Mouse (Mus musculus) stomach, postnatal 0 days (tissue): ENCODE data around the gene Ssc5d.

Experiments used
- CTCF ChIP-seq: IDR thresholded peaks from 2 replicates; pipeline ENCODE4 v1.5.1; 2016; ENCODE audit warnings: antibody characterized with exemption, low read depth, mild to moderate bottlenecking, moderate library complexity
- EP300 ChIP-seq: optimal IDR thresholded peaks from 2 replicates; pipeline ENCODE3; 2016; ENCODE audit warnings: antibody characterized with exemption

DNA sequence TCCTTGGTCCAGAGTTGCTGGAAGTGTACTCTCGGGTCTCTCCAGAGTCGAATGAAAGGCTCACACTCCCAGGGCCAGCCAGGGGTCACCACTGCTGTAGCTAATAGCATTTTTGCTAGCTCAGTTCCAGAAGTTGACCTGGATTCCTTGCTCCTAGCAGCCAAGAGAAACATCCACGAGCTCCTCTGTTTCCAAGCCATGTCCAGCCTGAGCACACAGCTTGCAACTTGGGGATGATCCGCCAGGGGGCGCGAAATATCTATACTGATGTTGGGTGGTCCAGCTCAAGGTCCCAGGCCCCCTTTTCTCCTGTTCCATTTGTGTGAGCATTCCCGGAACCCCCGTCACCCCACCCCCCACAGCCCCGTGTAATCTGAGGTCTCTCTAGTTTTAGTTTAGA is 14.0 kb upstream of the Ssc5d start:
- TF ChIP-seq CTCF: peak; percentile 69
- TF ChIP-seq EP300: no peak
